Mouse (Mus musculus) kidney, adult 11 months (tissue): ENCODE measurements around the gene Cldn4.
"Not testable (repeated sequence)": the region's sequence is repeated elsewhere in the genome, so short reads cannot be mapped to it uniquely, and the experiment has no call there.

Source experiments
- DNase-seq: peaks from one replicate; pipeline ENCODE4 v3.0.0; 2022

Gene Cldn4

DNA sequence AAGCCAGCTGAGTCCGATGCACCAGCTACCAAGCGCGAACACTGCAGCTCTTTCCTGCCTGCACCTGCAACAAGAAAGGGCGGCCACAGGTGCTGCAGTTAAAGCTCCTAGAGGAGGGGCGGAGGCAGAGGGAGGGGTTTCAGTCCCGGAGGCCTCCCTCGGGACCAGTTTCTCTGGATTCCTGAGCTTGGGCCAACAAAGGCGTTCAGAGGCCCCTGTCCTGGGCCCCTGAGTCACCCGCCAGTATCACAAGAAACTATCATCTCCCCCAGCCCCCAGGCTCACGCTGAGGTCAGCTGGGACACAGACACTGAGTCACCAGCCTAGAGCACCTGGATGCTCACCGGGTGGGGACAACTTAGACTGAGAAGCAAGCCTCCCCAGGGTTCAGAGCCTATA lies at the start of gene Cldn4:
Cldn4 (minus strand) TSS at position 78 of the 399 bp plus-strand sequence.
- no peak for DNase-seq

DNA sequence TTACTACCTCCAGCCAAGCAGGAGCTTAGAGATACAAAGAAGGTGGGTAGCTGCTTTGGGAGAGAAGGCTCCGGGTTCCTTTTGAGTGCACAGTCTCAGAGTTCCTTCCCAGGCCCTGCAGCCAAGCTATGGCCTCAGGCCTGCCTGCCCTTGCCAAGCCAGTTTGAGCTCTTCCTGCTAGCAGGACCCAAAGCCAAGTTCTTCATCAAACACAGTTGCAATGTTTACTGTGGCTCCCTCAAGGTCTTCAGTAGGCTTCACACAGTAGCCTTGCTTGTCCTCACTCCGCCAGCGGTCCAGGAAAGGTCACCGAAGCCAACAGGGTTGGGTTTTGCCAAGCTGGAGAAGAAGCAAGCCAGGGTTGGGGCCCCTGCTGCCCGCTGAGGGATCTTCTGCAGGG lies 45.8 kb upstream of the Cldn4 start:
- DNase-seq: no peak

GRCm38 (mm10) chr5:134989741-134990140 lies 43.0 kb upstream of the Cldn4 start:
- no peak for DNase-seq

DNA sequence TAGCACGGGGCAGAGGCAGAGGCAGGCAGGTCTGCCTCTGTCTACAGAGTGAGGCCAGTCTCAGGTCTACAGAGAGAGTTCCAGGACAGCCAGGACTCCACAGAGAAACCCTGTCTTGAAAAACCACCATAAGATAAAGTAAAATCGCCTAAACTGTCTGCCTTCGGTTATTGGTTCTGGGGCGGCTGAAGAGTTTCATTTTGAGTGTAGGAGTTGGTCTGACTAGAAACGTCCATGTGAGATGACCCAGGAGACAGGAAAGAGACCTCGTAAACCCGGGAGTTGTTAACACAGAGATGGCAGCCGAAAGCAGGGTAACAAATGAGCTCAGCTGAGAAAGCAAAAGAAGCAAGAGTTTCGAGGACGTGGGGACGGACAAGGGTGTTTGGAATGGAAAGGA lies 42.4 kb upstream of the Cldn4 start:
- DNase-seq: no peak

- no peak for DNase-seq
These were observed 39.8 kb upstream of the Cldn4 start for GRCm38 (mm10) chr5:134986298-134987268.

DNA sequence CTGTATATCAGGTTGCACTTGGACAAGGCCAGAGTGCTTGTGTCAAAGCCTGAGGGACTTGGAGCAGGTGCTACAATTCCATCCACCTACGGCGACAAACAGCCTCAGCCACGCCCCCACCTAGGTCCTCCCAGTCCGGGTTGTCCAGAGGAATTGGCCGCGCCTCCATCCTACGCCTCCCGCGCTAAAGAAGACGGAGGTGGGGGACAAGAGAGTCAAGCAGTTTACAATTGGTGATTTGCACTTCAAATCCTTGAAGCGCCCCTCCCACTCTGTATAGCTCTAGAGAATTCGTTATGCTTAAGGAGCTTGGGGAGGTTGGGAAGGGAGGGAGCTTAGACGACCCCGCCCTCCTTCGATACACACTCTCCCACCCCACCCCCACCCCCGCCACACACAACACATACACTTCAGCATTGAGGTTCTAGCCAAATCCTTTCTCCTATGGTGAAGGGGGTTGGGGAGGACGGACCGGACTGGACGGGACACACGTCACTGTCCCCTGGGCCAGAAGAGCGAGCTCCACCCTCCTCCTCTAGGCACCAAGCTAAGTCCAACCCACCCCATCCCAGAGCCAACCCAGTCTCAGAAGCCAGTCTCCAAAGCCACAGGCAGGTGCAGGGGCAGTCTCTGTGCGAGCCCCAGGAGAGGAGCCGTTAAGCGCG lies 39.0 kb upstream of the Cldn4 start, which contains the start of gene Cldn3:
Cldn3 (plus strand) TSS at position 582 of the 665 bp plus-strand sequence.
- DNase-seq: peak; percentile 88

DNA sequence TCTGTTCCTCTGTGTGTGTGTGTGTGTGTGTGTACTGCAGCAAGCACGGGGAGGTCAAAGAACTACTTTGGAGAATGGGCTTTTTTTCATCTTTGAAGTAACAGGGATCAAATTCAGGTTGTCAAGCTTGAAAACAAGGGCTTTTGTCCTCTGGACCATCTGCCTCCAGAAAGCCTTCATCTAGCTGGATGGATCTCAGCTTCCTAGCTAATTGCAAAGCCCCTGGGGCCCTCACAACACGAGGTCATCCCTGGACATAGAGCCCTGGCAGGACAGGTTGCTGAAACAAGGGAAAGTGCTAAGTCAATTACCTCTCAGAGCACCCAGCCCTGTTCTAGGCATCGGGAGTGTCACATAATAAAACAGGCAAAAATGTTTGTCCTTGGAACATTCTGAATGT lies 37.0 kb upstream of the Cldn4 start:
- no peak for DNase-seq

- DNase-seq: no peak
These were observed 36.4 kb upstream of the Cldn4 start for GRCm38 (mm10) chr5:134983111-134983510.

GRCm38 (mm10) chr5:134981149-134981548 lies 34.4 kb upstream of the Cldn4 start:
- no peak for DNase-seq

DNA sequence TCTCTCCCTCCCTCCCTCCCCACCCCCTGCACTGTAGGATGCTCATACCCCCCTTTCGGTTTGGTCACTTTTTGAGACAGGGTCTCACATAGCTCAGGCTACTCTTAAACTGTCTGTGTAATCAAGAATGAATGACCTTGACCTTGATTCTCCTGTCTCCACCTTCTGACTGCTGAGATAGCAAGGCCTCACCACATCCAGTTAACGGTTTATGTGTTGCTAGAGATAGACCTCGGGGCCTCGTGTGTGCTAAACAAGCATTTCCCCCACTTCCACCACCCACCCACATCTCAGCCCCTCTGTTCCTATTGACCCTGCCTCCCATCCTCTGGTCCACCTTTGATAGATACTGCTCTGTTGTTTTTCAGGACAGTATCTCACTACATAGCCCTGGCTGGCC lies 31.1 kb upstream of the Cldn4 start:
- no peak for DNase-seq

- no peak for DNase-seq
These were observed 30.0 kb upstream of the Cldn4 start for GRCm38 (mm10) chr5:134976577-134977250.

DNA sequence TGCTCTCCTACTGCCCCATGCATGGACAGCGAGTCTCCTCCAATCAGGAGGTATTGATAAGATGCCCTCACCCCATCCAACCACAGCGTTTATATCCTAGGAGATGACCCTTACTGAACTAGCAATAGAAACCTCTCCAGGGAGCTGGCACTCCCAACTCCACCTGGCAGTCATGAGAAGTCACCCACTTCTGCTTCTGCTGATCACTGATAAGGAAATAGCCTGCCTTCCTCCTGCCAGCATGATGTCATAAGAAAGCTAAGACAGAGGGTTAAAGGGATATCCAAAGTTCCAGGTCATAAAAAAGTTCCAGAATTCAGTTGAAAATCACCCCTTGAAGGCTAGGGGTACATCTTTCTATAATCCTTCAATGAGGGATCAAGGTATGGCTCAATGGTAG lies 29.4 kb upstream of the Cldn4 start:
- DNase-seq: no peak

DNA sequence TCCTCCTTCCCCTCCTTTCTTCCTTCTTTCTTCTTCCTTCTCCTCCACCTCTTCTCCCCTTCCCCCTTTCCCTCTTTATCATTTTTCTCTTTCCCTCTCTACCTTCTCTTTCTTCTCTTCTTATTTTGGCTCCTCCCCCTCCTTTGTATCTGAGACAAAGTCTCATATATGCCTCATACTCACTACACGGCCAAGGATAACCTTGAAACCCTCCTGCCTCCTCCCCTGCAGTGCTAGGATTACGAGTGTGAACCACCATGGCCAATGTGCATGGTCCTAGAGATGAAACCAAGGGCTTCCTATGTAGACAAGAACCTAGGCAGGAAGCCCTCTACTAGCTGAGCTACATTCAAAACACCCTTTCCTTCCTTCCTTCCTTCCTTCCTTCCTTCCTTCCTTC lies 28.2 kb upstream of the Cldn4 start:
- no peak for DNase-seq

DNA sequence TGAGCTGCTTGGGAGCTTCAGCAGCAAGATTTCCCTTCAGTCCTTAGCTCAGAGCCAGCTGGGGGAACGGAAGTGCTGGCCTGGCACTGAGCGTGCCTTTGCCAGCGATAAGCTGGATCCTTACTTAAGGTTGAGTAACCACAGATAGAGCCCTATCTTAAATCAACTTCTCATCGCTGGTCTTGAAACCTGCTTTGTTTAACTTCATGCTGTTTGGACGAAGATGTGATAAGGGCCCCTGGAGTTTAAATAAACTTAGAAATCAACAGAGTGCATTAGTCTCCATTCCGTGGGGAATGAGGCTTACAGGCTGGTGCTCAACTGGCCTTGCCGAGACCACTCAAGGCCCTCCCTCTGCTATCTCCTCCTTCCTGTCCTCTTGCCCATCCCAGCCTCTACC lies 27.6 kb upstream of the Cldn4 start:
- DNase-seq: no peak

GRCm38 (mm10) chr5:134973526-134973925 lies 26.8 kb upstream of the Cldn4 start:
- DNase-seq: no peak

GRCm38 (mm10) chr5:134973081-134973480 lies 26.3 kb upstream of the Cldn4 start:
- DNase-seq: no peak

GRCm38 (mm10) chr5:134970671-134971070 lies 23.9 kb upstream of the Cldn4 start:
- DNase-seq: no peak

- no peak for DNase-seq
These were observed 20.6 kb upstream of the Cldn4 start for GRCm38 (mm10) chr5:134967164-134967944.

DNA sequence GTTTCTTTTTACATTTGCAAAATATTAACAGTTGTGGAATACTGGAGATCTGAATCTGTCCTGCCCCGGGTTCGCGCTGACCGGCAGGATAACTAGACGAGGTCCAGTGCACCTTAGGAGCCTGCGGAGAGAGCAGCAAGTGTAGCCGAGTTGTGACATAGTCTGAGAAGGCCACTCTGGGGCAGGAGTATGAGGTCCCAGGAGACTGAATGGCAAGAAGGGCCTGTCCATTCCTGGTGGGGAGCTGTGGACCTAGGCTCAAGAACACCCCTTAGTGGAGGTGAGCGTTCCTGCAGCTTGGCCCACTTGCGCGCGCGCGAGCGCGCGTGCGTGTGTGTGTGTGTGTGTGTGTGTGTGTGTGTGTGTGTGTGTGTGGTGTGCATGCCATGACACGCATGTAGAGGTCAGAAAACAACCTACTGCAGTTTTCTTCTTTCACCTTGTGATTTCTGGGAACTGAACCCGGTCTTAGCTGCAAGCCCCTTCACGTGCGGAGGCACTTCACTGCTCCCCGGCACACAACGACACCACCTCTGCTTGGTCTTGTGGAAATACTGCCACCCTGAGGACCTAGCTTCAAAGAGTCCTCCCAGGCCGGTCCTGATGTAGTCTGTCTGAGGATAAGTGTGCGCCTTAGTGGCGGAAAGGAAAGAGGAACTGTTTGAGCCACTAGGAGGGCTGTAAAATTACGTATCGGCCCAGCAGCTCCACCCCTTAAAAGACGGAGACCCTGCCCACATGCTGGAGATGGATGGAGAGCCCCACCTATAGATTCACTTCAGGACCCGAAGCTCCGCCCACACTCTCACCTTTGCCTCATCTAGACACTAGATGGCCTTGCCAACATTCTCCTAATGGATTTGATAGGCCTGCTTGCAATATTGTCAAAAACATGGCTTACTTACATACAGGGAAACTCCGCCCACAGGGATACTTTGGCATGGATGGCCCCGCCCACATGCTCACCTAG lies 19.4 kb upstream of the Cldn4 start:
- DNase-seq: peak; percentile 59

DNA sequence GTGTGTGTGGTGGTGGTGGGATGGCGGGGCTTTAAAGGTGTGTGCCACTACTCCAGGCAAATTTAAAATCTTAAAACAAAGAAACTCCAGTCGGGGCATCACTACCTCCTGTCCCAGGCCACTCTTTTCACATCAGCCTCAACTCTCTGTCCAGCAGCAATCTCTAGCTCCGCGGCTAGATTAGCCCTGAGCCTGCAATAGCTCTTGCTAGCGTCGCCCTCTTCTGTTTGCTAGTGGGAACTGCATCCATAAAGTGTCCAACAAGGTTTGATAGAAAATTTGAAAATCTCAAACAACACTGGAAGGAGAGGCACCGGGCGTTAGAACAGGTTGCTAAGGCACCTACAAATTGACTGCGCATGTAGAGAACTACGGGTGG lies 18.7 kb upstream of the Cldn4 start:
- peak; percentile 62 for DNase-seq

DNA sequence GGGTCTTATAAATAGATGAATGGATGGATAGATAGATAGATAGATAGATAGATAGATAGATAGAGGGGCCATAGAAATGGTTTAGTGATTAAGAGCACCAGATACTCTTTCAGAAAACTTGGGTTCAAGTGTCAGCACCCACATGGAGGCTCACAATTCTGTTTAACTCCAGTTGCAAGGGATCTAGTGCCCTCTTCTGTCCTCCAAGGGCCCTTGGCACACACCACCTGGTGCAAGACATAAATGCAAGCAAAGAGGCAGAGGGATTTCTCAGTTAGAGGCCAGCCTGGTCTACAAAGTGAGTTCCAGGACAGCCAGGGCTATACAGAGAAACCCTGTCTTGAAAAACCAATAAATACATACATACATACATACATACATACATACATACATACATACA lies 17.9 kb upstream of the Cldn4 start:
- not testable (repeated sequence) for DNase-seq
